Mouse (Mus musculus) testis, adult 2 months (tissue): ENCODE measurements around the gene Tbl1x.

ENCODE experiments used
- CTCF ChIP-seq: fragments of 200-500 bp; IDR thresholded peaks from 2 replicates; pipeline ENCODE4 v1.5.1; 2012; ENCODE audit warnings: low read depth, mild to moderate bottlenecking, inconsistent platforms, low read length, moderate library complexity; ENCODE audit not compliant: control insufficient read depth, insufficient read depth, insufficient replicate concordance
- POLR2A ChIP-seq: fragments of 200-500 bp; IDR thresholded peaks from 2 replicates; pipeline ENCODE4 v1.6.1; 2012; ENCODE audit warnings: low read depth, mild to moderate bottlenecking, inconsistent platforms, low read length, moderate library complexity; ENCODE audit not compliant: control insufficient read depth

- TF ChIP-seq CTCF (no peak), POLR2A (no peak)
Measured at GRCm38 (mm10) chrX:77566739-77567138, 55.9 kb downstream of the Tbl1x start.
